Mouse (Mus musculus): ENCODE data around the gene Adra1b.

GRCm38 (mm10) chr11:43919492-43920055 lies 18.6 kb upstream of the Adra1b start:
- TF ChIP-seq CTCF (IDR thresholded peaks at IDR 0.05; ENCODE audit: borderline replicate concordance, control insufficient read depth, extremely low read depth, insufficient read depth, low read length, poor library complexity) (no peak), POLR2A (IDR thresholded peaks at IDR 0.05; ENCODE audit: control insufficient read depth, extremely low read depth, insufficient read depth, low read length, poor library complexity) (no peak)

Data from thymus, adult 2 months (tissue).